Mouse (Mus musculus) testis, adult 2 months (tissue): ENCODE results near the gene Olfr275.

Experiments
- CTCF ChIP-seq: fragments of 200-500 bp; IDR thresholded peaks from 2 replicates; pipeline ENCODE4 v1.5.1; 2012; ENCODE audit warnings: low read depth, mild to moderate bottlenecking, inconsistent platforms, low read length, moderate library complexity; ENCODE audit not compliant: control insufficient read depth, insufficient read depth, insufficient replicate concordance
- POLR2A ChIP-seq: fragments of 200-500 bp; IDR thresholded peaks from 2 replicates; pipeline ENCODE4 v1.6.1; 2012; ENCODE audit warnings: low read depth, mild to moderate bottlenecking, inconsistent platforms, low read length, moderate library complexity; ENCODE audit not compliant: control insufficient read depth

- no peak for TF ChIP-seq POLR2A
- TF ChIP-seq CTCF, result no peak
Observed at GRCm38 (mm10) chr4:52811871-52812270, 2.5 kb upstream of the Olfr275 start.
